Mouse (Mus musculus) hindbrain, embryonic 11.5 days (tissue): ENCODE data around the gene Smarcc2. TPM values are rescaled to one million over a fixed set of nuclear protein-coding genes. Genes with fewer than 3 reads are reported as not detected.

Source experiments
- ATAC-seq: fragments of 200-750 bp; cut with Nextera tagmentation; 2 replicates; pipeline ENCODE4 v1.8.0; 2017; ENCODE audit warnings: mild to moderate bottlenecking, moderate TSS enrichment, moderate library complexity; ENCODE audit not compliant: low FRiP score
- DNase-seq: peaks from one replicate; pipeline ENCODE4 v3.0.0-alpha.2; 2015; ENCODE audit warnings: low spot score
- H3K27ac ChIP-seq: fragments of 300-500 bp; sonication (generic); 2 replicates; pipeline ENCODE4 v1.5.1; 2014; ENCODE audit warnings: mild to moderate bottlenecking, low read depth, low read length
- H3K27me3 ChIP-seq: fragments of 300-500 bp; sonication (generic); 2 replicates; pipeline ENCODE4 v1.6.1; 2014; ENCODE audit warnings: mild to moderate bottlenecking, low read length, moderate library complexity, mixed read lengths; ENCODE audit not compliant: control insufficient read depth, insufficient read depth
- H3K36me3 ChIP-seq: fragments of 300-500 bp; sonication (generic); 2 replicates; pipeline ENCODE4 v1.6.1; 2014; ENCODE audit warnings: mild to moderate bottlenecking, low read length, moderate library complexity, mixed read lengths; ENCODE audit not compliant: control insufficient read depth, insufficient read depth
- H3K4me1 ChIP-seq: fragments of 300-500 bp; sonication (generic); replicated peaks from 2 replicates; pipeline ENCODE4 v1.6.1; 2014; ENCODE audit warnings: low read length, mixed read lengths; ENCODE audit not compliant: control insufficient read depth, insufficient read depth
- H3K4me2 ChIP-seq: fragments of 300-500 bp; sonication (generic); replicated peaks from 2 replicates; pipeline ENCODE4 v1.6.1; 2014; ENCODE audit warnings: mild to moderate bottlenecking, low read depth, low read length
- H3K4me3 ChIP-seq: fragments of 300-500 bp; sonication (generic); 2 replicates; pipeline ENCODE4 v1.5.1; 2014; ENCODE audit warnings: low read depth, low read length
- H3K9ac ChIP-seq: fragments of 300-500 bp; sonication (generic); 2 replicates; pipeline ENCODE4 v1.6.1; 2014; ENCODE audit warnings: low read depth, low read length
- H3K9me3 ChIP-seq: fragments of 300-500 bp; sonication (generic); 2 replicates; pipeline ENCODE4 v1.6.1; 2016; ENCODE audit warnings: low read length; ENCODE audit not compliant: control insufficient read depth
- WGBS: fragments of 180-500 bp; shearing (Covaris S2); extraction: QIAGEN DNeasy Blood & Tissue Kit; methylation state at CpG from one replicate; pipeline ENCODE4 v1.1.7; 2014; 5-methylcytosine and 5-hydroxymethylcytosine counted together
- polyA plus RNA-seq: library from polyadenylated mRNA; unstranded; fragments of >200 nt; fragmentation: Nextera tagmentation; extraction: Ambion mirVana; gene quantifications from 2 replicates; pipeline ENCODE4 v1.2.1, GENCODE M21; 2014

Smarcc2 gene
- polyA plus RNA-seq, 1 experiment from 2014 or later, result 170 TPM

GRCm38 (mm10) chr10:128509831-128510230, 50.8 kb downstream of the Smarcc2 start:
- WGBS, result 84% methylated on average over 4 of the region's 4 CpGs
- Histone ChIP-seq H3K9ac (no peak overlapping the region), H3K9me3 (no peaks in the 10 kb centered on the region), H3K4me3 (no peak overlapping the region), H3K4me2 (no peak overlapping the region), H3K4me1 (no peaks in the 10 kb centered on the region), H3K27ac (no peak overlapping the region), H3K36me3 (no peaks in the 10 kb centered on the region), H3K27me3 (no peaks in the 10 kb centered on the region)
- DNase-seq, result no peak
- ATAC-seq, result no peak

DNA sequence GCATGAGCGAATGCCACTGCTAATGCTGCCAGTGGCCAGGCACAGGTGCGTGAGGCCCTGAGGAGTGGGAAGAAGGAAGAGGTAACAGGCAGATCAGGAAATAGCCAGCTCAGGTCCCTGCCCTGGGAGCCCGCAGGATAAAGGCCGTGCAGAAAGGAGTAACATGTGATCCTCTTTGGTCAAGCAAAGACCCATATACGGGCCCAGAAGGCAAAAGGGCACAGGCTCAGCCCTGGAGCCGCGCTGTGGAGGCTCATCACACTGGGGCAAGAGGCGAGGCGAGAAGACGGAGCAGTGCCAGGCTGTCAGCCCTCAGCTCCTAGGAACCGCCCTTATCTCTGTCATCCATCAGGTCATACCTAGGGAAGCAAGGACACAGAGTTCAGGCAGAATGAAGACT, 51.3 kb downstream of the Smarcc2 start:
- Histone ChIP-seq H3K9ac (no peak overlapping the region), H3K27me3 (0 out of 2 replicates have a peak, but pooled peaks cover 2% of the 10 kb centered on the region), H3K4me2 (no peak overlapping the region), H3K36me3 (no peaks in the 10 kb centered on the region), H3K4me1 (no peaks in the 10 kb centered on the region), H3K27ac (no peak overlapping the region), H3K9me3 (no peaks in the 10 kb centered on the region), H3K4me3 (no peak overlapping the region)
- DNase-seq, result no peak
- ATAC-seq, result no peak
- 90% methylated on average over 11 of the region's 11 CpGs for WGBS

- Histone ChIP-seq H3K27ac (no peak overlapping the region), H3K4me3 (no peak overlapping the region), H3K4me1 (no peaks in the 10 kb centered on the region), H3K36me3 (no peaks in the 10 kb centered on the region), H3K9ac (no peak overlapping the region), H3K27me3 (peaks cover 10% of the 10 kb centered on the region), H3K9me3 (no peaks in the 10 kb centered on the region), H3K4me2 (no peak overlapping the region)
- DNase-seq (no peak), ATAC-seq (no peak)
- 90% methylated on average over 9 of the region's 9 CpGs for WGBS
These were observed 52.1 kb downstream of the Smarcc2 start for GRCm38 (mm10) chr10:128511189-128511588.

- Histone ChIP-seq H3K36me3 (no peaks in the 10 kb centered on the region), H3K27me3 (peaks cover 14% of the 10 kb centered on the region), H3K9ac (no peak overlapping the region), H3K4me3 (no peak overlapping the region), H3K4me1 (no peaks in the 10 kb centered on the region), H3K9me3 (no peaks in the 10 kb centered on the region), H3K27ac (no peak overlapping the region), H3K4me2 (no peak overlapping the region)
- DNase-seq (no peak), ATAC-seq (no peak)
- 85% methylated on average over 12 of the region's 12 CpGs for WGBS
These were observed 52.7 kb downstream of the Smarcc2 start for GRCm38 (mm10) chr10:128511761-128512160.

- H3K4me1 ChIP-seq, result no peaks in the 10 kb centered on the region
- no peak for ATAC-seq
- WGBS, result 75% methylated on average over 4 of the region's 4 CpGs
- H3K4me3 ChIP-seq, result no peak overlapping the region
- no peak for DNase-seq
- H3K27ac ChIP-seq, result no peak overlapping the region
- H3K4me2 ChIP-seq, result no peak overlapping the region
- H3K27me3 ChIP-seq, result peaks cover 28% of the 10 kb centered on the region
- no peaks in the 10 kb centered on the region for H3K36me3 ChIP-seq
- H3K9me3 ChIP-seq, result no peaks in the 10 kb centered on the region
- H3K9ac ChIP-seq, result no peak overlapping the region
These were observed 56.0 kb downstream of the Smarcc2 start for GRCm38 (mm10) chr10:128515044-128515443.

GRCm38 (mm10) chr10:128516029-128516428, 57.0 kb downstream of the Smarcc2 start:
- H3K9ac ChIP-seq, result no peak overlapping the region

DNA sequence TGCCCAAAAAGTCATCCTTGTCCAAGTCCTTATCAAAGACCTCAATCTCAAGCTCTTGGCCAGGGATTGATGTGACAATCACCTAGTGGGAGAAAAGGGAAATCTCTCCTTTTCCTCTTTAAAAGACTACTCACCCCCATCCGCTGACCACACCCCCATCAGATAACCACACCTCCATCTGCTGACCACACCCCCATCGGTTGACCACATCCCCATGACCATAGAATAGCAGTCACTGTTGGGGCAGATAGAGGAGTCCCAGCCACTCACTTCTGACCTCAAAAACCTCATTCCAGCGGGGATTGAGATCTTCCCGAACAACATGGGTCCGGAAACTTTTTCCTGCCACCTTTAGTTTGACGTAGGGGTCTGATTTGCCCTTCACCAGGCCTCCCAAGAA, 57.6 kb downstream of the Smarcc2 start:
- ATAC-seq, result no peak
- Histone ChIP-seq H3K4me2 (no peak overlapping the region; the same call in 1 of the 2 replicates), H3K36me3 (0 out of 2 replicates have a peak, but pooled peaks cover 2% of the 10 kb centered on the region), H3K4me1 (no peaks in the 10 kb centered on the region), H3K4me3 (no peak overlapping the region), H3K9me3 (no peaks in the 10 kb centered on the region), H3K27ac (no peak overlapping the region), H3K27me3 (peaks cover 28% of the 10 kb centered on the region), H3K9ac (no peak overlapping the region)
- 13% methylated on average over 6 of the region's 6 CpGs for WGBS
- no peak for DNase-seq

More at GRCm38 (mm10) chr10:128516029-128516428, 57.0 kb downstream of the Smarcc2 start:
- Histone ChIP-seq H3K27me3 (peaks cover 28% of the 10 kb centered on the region), H3K4me2 (no peak overlapping the region), H3K27ac (no peak overlapping the region), H3K36me3 (0 out of 2 replicates have a peak, but pooled peaks cover 2% of the 10 kb centered on the region), H3K9me3 (no peaks in the 10 kb centered on the region), H3K4me3 (no peak overlapping the region), H3K4me1 (no peaks in the 10 kb centered on the region)
- WGBS, result 8% methylated on average over 20 of the region's 20 CpGs
- ATAC-seq (no peak), DNase-seq (no peak)

DNA sequence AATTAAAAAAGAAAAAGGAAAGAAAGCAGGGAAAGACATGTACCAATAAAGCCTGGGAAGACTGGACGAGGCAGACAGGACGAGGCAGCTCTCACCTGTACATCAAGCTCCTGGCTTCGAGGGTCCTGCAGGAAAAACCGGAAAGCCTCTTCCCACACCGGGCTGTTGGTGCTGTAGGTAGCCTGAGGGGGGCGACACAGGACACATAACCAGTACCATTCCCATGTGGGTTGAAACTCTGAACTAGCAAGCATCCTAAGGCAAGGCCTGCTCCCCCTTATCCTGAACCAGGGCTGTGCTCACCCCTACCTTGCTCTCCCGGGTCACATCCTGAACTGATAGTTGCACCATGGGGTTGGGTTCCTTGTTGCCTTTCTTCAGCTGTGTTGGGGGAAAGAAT, 59.8 kb downstream of the Smarcc2 start:
- peaks cover 32% of the 10 kb centered on the region for H3K27me3 ChIP-seq
- H3K27ac ChIP-seq, result no peak overlapping the region
- DNase-seq (no peak), ATAC-seq (no peak)
- H3K9ac ChIP-seq, result no peak overlapping the region
- H3K4me2 ChIP-seq, result no peak overlapping the region
- no peaks in the 10 kb centered on the region for H3K9me3 ChIP-seq
- no peak overlapping the region for H3K4me3 ChIP-seq
- peaks cover under 1% of the 10 kb centered on the region; the same call in 1 of the 2 replicates for H3K4me1 ChIP-seq
- WGBS, result 69% methylated on average over 7 of the region's 7 CpGs
- H3K36me3 ChIP-seq, result 0 out of 2 replicates have a peak, but pooled peaks cover 2% of the 10 kb centered on the region

DNA sequence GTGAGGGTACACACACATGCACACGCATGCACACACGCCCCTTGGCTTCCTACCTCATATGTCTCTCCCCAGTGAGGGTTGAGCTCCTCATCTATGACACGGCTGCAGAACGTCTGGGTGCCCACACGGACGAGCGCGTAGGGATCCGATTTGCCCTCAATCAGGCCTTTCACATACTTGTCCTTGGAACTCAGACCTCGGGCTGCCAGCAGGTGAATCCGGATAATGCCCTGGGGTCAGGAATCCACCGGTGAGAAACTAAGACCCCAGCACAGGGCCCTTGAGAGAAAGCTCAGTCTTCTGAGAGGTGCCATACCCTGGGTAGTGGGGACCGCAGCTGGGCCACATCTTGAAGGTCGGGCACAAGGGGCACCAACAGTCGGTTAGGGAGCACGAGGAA, 61.5 kb downstream of the Smarcc2 start:
- no peak overlapping the region for H3K4me2 ChIP-seq
- H3K4me1 ChIP-seq, result peaks cover 5% of the 10 kb centered on the region; the same call in 1 of the 2 replicates
- no peak overlapping the region for H3K9ac ChIP-seq
- 91% methylated on average over 16 of the region's 16 CpGs for WGBS
- no peak for DNase-seq
- no peak overlapping the region for H3K27ac ChIP-seq
- no peak for ATAC-seq
- peaks cover 32% of the 10 kb centered on the region for H3K27me3 ChIP-seq
- no peaks in the 10 kb centered on the region for H3K9me3 ChIP-seq
- no peak overlapping the region for H3K4me3 ChIP-seq
- 0 out of 2 replicates have a peak, but pooled peaks cover 2% of the 10 kb centered on the region for H3K36me3 ChIP-seq
